Mouse (Mus musculus) forebrain, embryonic 10.5 days (tissue): Measurements from ENCODE around the gene Zfp981. TPM values are rescaled to one million over a fixed set of nuclear protein-coding genes. Genes with fewer than 3 reads are reported as not detected.
"Not testable (repeated sequence)": the region's sequence is repeated elsewhere in the genome, so short reads cannot be mapped to it uniquely, and the experiment has no call there.

Source experiments
- DNase-seq: peaks from one replicate; pipeline ENCODE4 v3.0.0-alpha.2; 2017; ENCODE audit warnings: low spot score; ENCODE audit errors: extremely low spot score
- H3K27ac ChIP-seq: fragments of 300-500 bp; sonication (generic); 2 replicates; pipeline ENCODE4 v1.5.1; 2016; ENCODE audit warnings: mild to moderate bottlenecking
- H3K27me3 ChIP-seq: fragments of 300-500 bp; sonication (generic); 2 replicates; pipeline ENCODE4 v1.6.1; 2016; ENCODE audit warnings: mild to moderate bottlenecking; ENCODE audit not compliant: poor library complexity, severe bottlenecking
- H3K36me3 ChIP-seq: fragments of 300-500 bp; sonication (generic); replicated peaks from 2 replicates; pipeline ENCODE4 v1.6.1; 2016; ENCODE audit warnings: mild to moderate bottlenecking, moderate library complexity
- H3K4me1 ChIP-seq: fragments of 300-500 bp; sonication (generic); 2 replicates; pipeline ENCODE4 v1.6.1; 2016
- H3K4me3 ChIP-seq: fragments of 300-500 bp; sonication (generic); 2 replicates; pipeline ENCODE4 v1.5.1; 2016; ENCODE audit warnings: mild to moderate bottlenecking, moderate library complexity
- H3K9me3 ChIP-seq: fragments of 300-500 bp; sonication (generic); 2 replicates; pipeline ENCODE4 v1.6.1; 2016; ENCODE audit warnings: mild to moderate bottlenecking, moderate library complexity
- WGBS: fragments of 180-500 bp; shearing (Covaris S2); methylation state at CpG from one replicate; pipeline ENCODE4 v1.1.7; 2016; 5-methylcytosine and 5-hydroxymethylcytosine counted together
- polyA plus RNA-seq: library from polyadenylated mRNA; unstranded; fragments of >200 nt; fragmentation: Nextera tagmentation; extraction: Ambion mirVana; gene quantifications from 2 replicates; pipeline ENCODE4 v1.2.1, GENCODE M21; 2016

Gene Zfp981
- polyA plus RNA-seq, 1 experiment from 2014 or later, result 0.07 TPM

GRCm38 (mm10) chr4:146474716-146475676 is 26.8 kb upstream of the Zfp981 start:
- not testable (repeated sequence) for H3K4me3 ChIP-seq, H3K27ac ChIP-seq, H3K4me1 ChIP-seq, DNase-seq, H3K36me3 ChIP-seq, H3K27me3 ChIP-seq
- WGBS, result 62% methylated on average over 77 of the region's 94 CpGs
- H3K9me3 ChIP-seq, result peaks cover 55% of the 10 kb centered on the region

- not testable (repeated sequence) for H3K4me1 ChIP-seq, H3K36me3 ChIP-seq, H3K4me3 ChIP-seq, DNase-seq, H3K27ac ChIP-seq, H3K27me3 ChIP-seq
- H3K9me3 ChIP-seq, result peaks cover 58% of the 10 kb centered on the region
- WGBS, result 97% methylated on average over 2 of the region's 2 CpGs
Measured at GRCm38 (mm10) chr4:146476260-146476659, 25.6 kb upstream of the Zfp981 start.

- H3K4me1 ChIP-seq, DNase-seq, H3K4me3 ChIP-seq, H3K27ac ChIP-seq, H3K27me3 ChIP-seq, H3K36me3 ChIP-seq: not testable (repeated sequence)
- 90% methylated on average over 3 of the region's 3 CpGs for WGBS
- peaks cover 65% of the 10 kb centered on the region for H3K9me3 ChIP-seq
Measured at GRCm38 (mm10) chr4:146476959-146477358, 24.9 kb upstream of the Zfp981 start.

GRCm38 (mm10) chr4:146480376-146481096 is 21.3 kb upstream of the Zfp981 start:
- H3K27ac ChIP-seq, H3K4me3 ChIP-seq, H3K36me3 ChIP-seq, H3K27me3 ChIP-seq, DNase-seq, H3K4me1 ChIP-seq: not testable (repeated sequence)
- WGBS, result 74% methylated on average over 6 of the region's 6 CpGs
- H3K9me3 ChIP-seq, result peaks cover 91% of the 10 kb centered on the region

DNA sequence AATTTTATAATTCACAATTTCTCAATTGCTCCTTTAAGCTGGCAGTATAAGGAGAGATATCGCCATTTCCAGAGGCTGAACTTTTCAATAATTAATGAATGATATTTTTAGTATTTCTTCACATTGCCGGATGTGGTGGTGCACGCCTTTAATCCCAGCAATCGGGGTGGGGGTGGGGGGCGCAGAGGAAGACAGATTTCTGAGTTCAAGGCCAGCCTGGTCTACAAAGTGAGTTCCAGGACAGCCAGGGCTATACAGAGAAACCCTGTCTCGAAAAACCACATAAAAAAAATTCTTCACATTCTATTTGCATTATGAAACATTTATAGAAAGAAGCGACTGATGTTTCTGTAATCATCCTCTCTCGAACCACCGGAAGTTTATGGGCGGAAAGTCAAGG is 19.3 kb upstream of the Zfp981 start:
- H3K4me3 ChIP-seq, H3K4me1 ChIP-seq, H3K27ac ChIP-seq, DNase-seq, H3K36me3 ChIP-seq, H3K27me3 ChIP-seq: not testable (repeated sequence)
- WGBS, result 89% methylated on average over 10 of the region's 10 CpGs
- H3K9me3 ChIP-seq, result peaks cover 81% of the 10 kb centered on the region

- WGBS, result 75% methylated on average over 13 of the region's 13 CpGs
- not testable (repeated sequence) for H3K27ac ChIP-seq, H3K4me3 ChIP-seq, H3K27me3 ChIP-seq, H3K36me3 ChIP-seq, H3K4me1 ChIP-seq, DNase-seq
- H3K9me3 ChIP-seq, result peaks cover 80% of the 10 kb centered on the region
Measured at GRCm38 (mm10) chr4:146483571-146484280, 18.1 kb upstream of the Zfp981 start.

DNA sequence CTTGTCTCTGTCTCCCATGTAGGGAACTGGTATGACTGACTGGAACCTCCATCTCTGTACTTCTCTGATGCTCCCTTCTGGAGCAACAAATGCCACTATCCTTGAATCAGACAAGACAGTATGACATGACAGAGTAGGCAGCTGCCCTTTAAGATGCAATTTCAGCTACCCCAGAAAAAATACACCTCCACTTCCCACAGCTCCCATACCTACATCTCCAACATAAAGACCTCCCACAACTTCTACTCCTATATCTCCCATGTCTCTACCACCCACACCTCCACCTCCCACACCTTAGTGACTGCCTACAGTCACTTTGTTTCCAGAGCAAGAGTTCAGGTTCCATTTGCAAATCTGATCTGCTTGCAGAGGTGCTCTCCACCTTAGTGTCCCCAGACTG is 17.2 kb upstream of the Zfp981 start:
- H3K9me3 ChIP-seq, result peaks cover 82% of the 10 kb centered on the region
- H3K4me1 ChIP-seq, H3K4me3 ChIP-seq, DNase-seq, H3K36me3 ChIP-seq, H3K27ac ChIP-seq, H3K27me3 ChIP-seq: not testable (repeated sequence)

DNA sequence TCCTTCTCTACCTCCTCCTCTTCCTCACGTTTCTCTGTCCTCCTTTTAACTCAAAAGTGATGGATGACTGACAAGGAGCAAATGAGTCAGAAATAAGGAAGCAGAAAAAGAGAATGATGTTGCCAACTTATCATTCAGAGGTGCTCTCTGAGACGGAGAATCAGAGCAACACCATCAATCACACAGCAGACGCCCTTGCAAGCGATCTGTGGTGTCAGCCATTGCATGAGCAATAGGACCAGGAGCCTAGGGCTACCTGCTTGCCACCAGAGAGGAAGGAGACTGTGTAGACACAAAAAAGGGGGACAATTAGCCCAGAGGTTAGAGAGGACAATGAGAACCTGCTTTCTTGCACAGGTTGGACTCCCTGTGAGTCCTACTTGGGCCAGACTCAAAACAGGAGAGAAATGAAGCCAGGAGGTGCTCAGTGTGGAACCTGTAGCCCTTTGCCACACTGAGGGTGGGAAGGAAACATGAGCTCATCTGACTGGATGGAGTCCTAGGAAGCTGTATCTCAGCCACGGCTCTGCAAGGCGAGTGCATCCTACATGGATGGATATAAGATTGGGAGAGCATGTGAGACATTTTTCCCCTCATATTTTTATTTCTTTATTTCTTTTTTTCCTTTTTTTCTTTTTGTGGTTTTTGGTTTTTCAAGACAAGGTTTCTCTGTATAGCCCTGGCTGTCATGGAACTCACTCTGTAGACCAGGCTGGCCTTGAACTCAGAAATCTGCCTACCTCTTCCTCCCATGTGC is 16.5 kb upstream of the Zfp981 start:
- WGBS, result 80% methylated on average over 6 of the region's 6 CpGs
- not testable (repeated sequence) for H3K36me3 ChIP-seq, DNase-seq, H3K4me1 ChIP-seq, H3K27ac ChIP-seq, H3K27me3 ChIP-seq, H3K4me3 ChIP-seq
- peaks cover 82% of the 10 kb centered on the region for H3K9me3 ChIP-seq

DNA sequence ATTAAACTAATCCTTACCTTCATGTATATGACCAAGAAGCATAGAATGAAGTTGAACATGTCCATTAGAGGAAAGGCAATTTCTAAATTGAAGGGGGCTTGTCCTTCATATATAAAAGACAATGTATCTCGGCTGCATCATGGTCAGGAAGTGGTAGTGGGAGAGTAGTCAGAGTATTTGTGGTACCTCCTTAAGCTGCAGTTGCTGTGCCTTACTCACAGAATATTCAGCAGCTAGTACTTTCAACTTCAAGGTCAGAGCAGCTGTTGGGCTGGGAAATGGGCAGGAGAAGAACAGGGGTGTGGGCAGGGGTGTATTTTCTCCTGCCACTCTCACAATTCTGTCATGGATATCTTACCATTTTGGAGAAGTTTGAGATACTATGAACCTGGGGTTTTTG is 15.1 kb upstream of the Zfp981 start:
- 86% methylated on average over 1 of the region's 1 CpGs for WGBS
- H3K9me3 ChIP-seq, result peaks cover 79% of the 10 kb centered on the region

DNA sequence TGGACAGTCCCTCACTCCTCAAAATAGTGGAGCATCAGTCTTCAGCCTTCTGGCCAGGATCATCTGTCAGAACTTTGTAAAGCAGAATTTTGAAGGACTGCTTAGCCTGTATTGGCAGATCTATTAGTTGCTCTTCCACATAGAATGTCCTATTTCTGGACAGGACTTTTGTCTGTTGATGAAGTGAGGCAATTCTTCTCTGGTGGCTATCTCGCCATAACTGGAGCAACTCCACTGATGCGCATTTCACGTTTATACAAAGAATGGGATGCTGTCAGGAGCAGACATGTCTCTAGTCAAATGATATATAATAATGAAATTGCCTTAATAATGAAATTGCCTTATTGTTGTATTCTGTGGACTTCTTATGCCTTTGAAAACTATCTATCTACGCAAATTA is 12.6 kb upstream of the Zfp981 start:
- peaks cover 80% of the 10 kb centered on the region for H3K9me3 ChIP-seq
- not testable (repeated sequence) for DNase-seq, H3K27ac ChIP-seq, H3K4me1 ChIP-seq, H3K4me3 ChIP-seq, H3K36me3 ChIP-seq, H3K27me3 ChIP-seq
- 82% methylated on average over 4 of the region's 4 CpGs for WGBS

More for the DNA sequence above, 15.1 kb upstream of the Zfp981 start:
- not testable (repeated sequence) for H3K27ac ChIP-seq, H3K27me3 ChIP-seq, H3K4me3 ChIP-seq, H3K36me3 ChIP-seq, H3K4me1 ChIP-seq, DNase-seq

DNA sequence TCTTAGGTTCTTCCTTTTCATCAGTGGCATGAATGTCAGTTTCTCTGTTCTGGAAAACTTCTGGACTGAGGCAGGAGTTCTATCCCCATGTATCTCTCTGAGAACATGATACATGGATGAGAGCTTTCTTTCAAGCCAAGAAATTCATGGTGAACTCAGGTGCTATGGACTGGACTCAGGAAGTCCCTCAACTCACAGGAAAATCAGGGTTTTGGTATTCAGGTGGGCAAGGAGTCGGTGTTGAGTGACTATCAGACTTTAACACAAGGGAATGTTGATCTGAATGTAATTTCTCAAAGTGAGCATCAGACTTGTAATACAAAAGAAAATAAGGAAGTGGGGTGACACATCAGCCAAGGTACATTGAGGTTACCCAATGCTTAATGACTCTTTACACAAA is 9.8 kb upstream of the Zfp981 start:
- not testable (repeated sequence) for H3K27me3 ChIP-seq, H3K36me3 ChIP-seq, H3K4me3 ChIP-seq, H3K4me1 ChIP-seq, H3K27ac ChIP-seq, DNase-seq
- 86% methylated on average over 1 of the region's 1 CpGs for WGBS
- H3K9me3 ChIP-seq, result peaks cover 77% of the 10 kb centered on the region

GRCm38 (mm10) chr4:146492439-146492838 is 9.4 kb upstream of the Zfp981 start:
- no peak overlapping the region for H3K27ac ChIP-seq
- DNase-seq, result no peak
- H3K4me3 ChIP-seq, result no peak overlapping the region
- no peaks in the 10 kb centered on the region for H3K4me1 ChIP-seq
- peaks cover 82% of the 10 kb centered on the region for H3K9me3 ChIP-seq
- no peaks in the 10 kb centered on the region for H3K36me3 ChIP-seq
- H3K27me3 ChIP-seq, result no peaks in the 10 kb centered on the region
